Mouse (Mus musculus) midbrain, embryonic 14.5 days (tissue): ENCODE results near the gene 4931428L18Rik. TPM values are rescaled to one million over a fixed set of nuclear protein-coding genes. Genes with fewer than 3 reads are reported as not detected.

Experiments
- ATAC-seq: fragments of 200-750 bp; cut with Nextera tagmentation; 2 replicates; pipeline ENCODE4 v1.8.0; 2017; ENCODE audit warnings: moderate number of reproducible peaks, moderate library complexity; ENCODE audit not compliant: low FRiP score, low TSS enrichment
- DNase-seq: peaks from one replicate; pipeline ENCODE4 v3.0.0-alpha.2; 2015
- H3K27ac ChIP-seq: fragments of 300-500 bp; sonication (generic); replicated peaks from 2 replicates; pipeline ENCODE4 v1.5.1; 2014; ENCODE audit warnings: mild to moderate bottlenecking, low read depth, low read length, moderate library complexity
- H3K27me3 ChIP-seq: fragments of 300-500 bp; sonication (generic); 2 replicates; pipeline ENCODE4 v1.6.1; 2014; ENCODE audit warnings: low read length, control low read depth, mixed read lengths; ENCODE audit not compliant: control insufficient read depth, insufficient read depth
- H3K36me3 ChIP-seq: fragments of 300-500 bp; sonication (generic); 2 replicates; pipeline ENCODE4 v1.6.1; 2014; ENCODE audit warnings: low read length, control low read depth; ENCODE audit not compliant: control insufficient read depth, insufficient read depth
- H3K4me1 ChIP-seq: fragments of 300-500 bp; sonication (generic); 2 replicates; pipeline ENCODE4 v1.6.1; 2014; ENCODE audit warnings: mild to moderate bottlenecking, antibody characterized with exemption, low read length, control low read depth; ENCODE audit not compliant: control insufficient read depth, insufficient read depth
- H3K4me2 ChIP-seq: fragments of 300-500 bp; sonication (generic); 2 replicates; pipeline ENCODE4 v1.6.1; 2014; ENCODE audit warnings: mild to moderate bottlenecking, low read length, moderate library complexity
- H3K4me3 ChIP-seq: fragments of 300-500 bp; sonication (generic); replicated peaks from 2 replicates; pipeline ENCODE4 v1.5.1; 2014; ENCODE audit warnings: low read depth, low read length
- H3K9ac ChIP-seq: fragments of 300-500 bp; sonication (generic); replicated peaks from 2 replicates; pipeline ENCODE4 v1.6.1; 2014; ENCODE audit warnings: mild to moderate bottlenecking, low read length, moderate library complexity
- H3K9me3 ChIP-seq: fragments of 300-500 bp; sonication (generic); 2 replicates; pipeline ENCODE4 v1.6.1; 2016; ENCODE audit warnings: low read length, control low read depth, mixed read lengths; ENCODE audit not compliant: control insufficient read depth
- WGBS: fragments of 180-500 bp; shearing (Covaris S2); extraction: QIAGEN DNeasy Blood & Tissue Kit; methylation state at CpG from one replicate; pipeline ENCODE4 v1.1.7; 2014; 5-methylcytosine and 5-hydroxymethylcytosine counted together
- polyA plus RNA-seq: library from polyadenylated mRNA; unstranded; fragments of >200 nt; fragmentation: Nextera tagmentation; extraction: Ambion mirVana; gene quantifications from 2 replicates; pipeline ENCODE4 v1.2.1, GENCODE M21; 2014

The 4931428L18Rik gene
- polyA plus RNA-seq, 1 experiment from 2014 or later: not detected

GRCm38 (mm10) chr1:31142288-31143094 is 80.0 kb downstream of the 4931428L18Rik start:
- H3K4me3 ChIP-seq: no peak overlapping the region
- WGBS: 67% methylated on average over 8 of the region's 8 CpGs
- DNase-seq: peak; percentile 32

GRCm38 (mm10) chr1:31138387-31138786 is 84.1 kb downstream of the 4931428L18Rik start:
- H3K4me2 ChIP-seq: no peak overlapping the region
- H3K9me3 ChIP-seq: no peaks in the 10 kb centered on the region
- no peaks in the 10 kb centered on the region for H3K27me3 ChIP-seq
- DNase-seq (no peak), ATAC-seq (no peak)
- H3K36me3 ChIP-seq: no peaks in the 10 kb centered on the region
- no peak overlapping the region for H3K27ac ChIP-seq
- 87% methylated on average over 3 of the region's 3 CpGs for WGBS
- H3K4me3 ChIP-seq: no peak overlapping the region
- no peaks in the 10 kb centered on the region for H3K4me1 ChIP-seq
- H3K9ac ChIP-seq: no peak overlapping the region

More at GRCm38 (mm10) chr1:31142288-31143094, 80.0 kb downstream of the 4931428L18Rik start:
- no peaks in the 10 kb centered on the region for H3K36me3 ChIP-seq
- H3K9ac ChIP-seq: no peak overlapping the region
- H3K4me1 ChIP-seq: no peaks in the 10 kb centered on the region
- no peaks in the 10 kb centered on the region for H3K27me3 ChIP-seq
- no peak for ATAC-seq
- H3K4me2 ChIP-seq: no peak overlapping the region
- H3K9me3 ChIP-seq: no peaks in the 10 kb centered on the region
- H3K27ac ChIP-seq: no peak overlapping the region

GRCm38 (mm10) chr1:31113466-31113865 is 109.0 kb downstream of the 4931428L18Rik start:
- Histone ChIP-seq H3K4me2 (no peak overlapping the region), H3K9ac (no peak overlapping the region), H3K36me3 (no peaks in the 10 kb centered on the region), H3K27ac (no peak overlapping the region), H3K9me3 (no peaks in the 10 kb centered on the region), H3K27me3 (no peaks in the 10 kb centered on the region), H3K4me3 (no peak overlapping the region), H3K4me1 (no peaks in the 10 kb centered on the region)
- 72% methylated on average over 4 of the region's 4 CpGs for WGBS
- DNase-seq (no peak), ATAC-seq (no peak)

- Histone ChIP-seq H3K4me3 (no peak overlapping the region), H3K4me1 (no peaks in the 10 kb centered on the region), H3K9ac (no peak overlapping the region), H3K4me2 (no peak overlapping the region), H3K36me3 (no peaks in the 10 kb centered on the region), H3K27ac (no peak overlapping the region), H3K9me3 (no peaks in the 10 kb centered on the region), H3K27me3 (no peaks in the 10 kb centered on the region)
- no peak for ATAC-seq
- DNase-seq: no peak
- WGBS: 90% methylated on average over 3 of the region's 3 CpGs
Observed at GRCm38 (mm10) chr1:31107961-31108360, 114.5 kb downstream of the 4931428L18Rik start.

- ATAC-seq: no peak; the same call in 1 of the 2 replicates
- Histone ChIP-seq H3K27me3 (no peaks in the 10 kb centered on the region), H3K9ac (no peak overlapping the region), H3K9me3 (no peaks in the 10 kb centered on the region), H3K36me3 (no peaks in the 10 kb centered on the region), H3K4me3 (no peak overlapping the region), H3K4me1 (no peaks in the 10 kb centered on the region), H3K4me2 (no peak overlapping the region), H3K27ac (no peak overlapping the region)
- DNase-seq: peak; percentile 43
- WGBS: 75% methylated on average over 12 of the region's 12 CpGs
Observed at GRCm38 (mm10) chr1:31102863-31103657, 119.4 kb downstream of the 4931428L18Rik start.

- Histone ChIP-seq H3K4me1 (no peaks in the 10 kb centered on the region), H3K4me2 (no peak overlapping the region), H3K4me3 (no peak overlapping the region), H3K36me3 (no peaks in the 10 kb centered on the region), H3K9ac (no peak overlapping the region), H3K9me3 (no peaks in the 10 kb centered on the region), H3K27ac (no peak overlapping the region), H3K27me3 (no peaks in the 10 kb centered on the region)
- ATAC-seq (no peak), DNase-seq (no peak)
- 82% methylated on average over 2 of the region's 2 CpGs for WGBS
Observed at GRCm38 (mm10) chr1:31102280-31102679, 120.2 kb downstream of the 4931428L18Rik start.

- WGBS: 85% methylated on average over 3 of the region's 3 CpGs
- no peak overlapping the region for H3K27ac ChIP-seq
- H3K4me3 ChIP-seq: no peak overlapping the region
- DNase-seq: no peak
- no peak overlapping the region for H3K4me2 ChIP-seq
- no peaks in the 10 kb centered on the region for H3K9me3 ChIP-seq
- H3K27me3 ChIP-seq: no peaks in the 10 kb centered on the region
- H3K9ac ChIP-seq: no peak overlapping the region
- no peak for ATAC-seq
- no peaks in the 10 kb centered on the region for H3K36me3 ChIP-seq
- H3K4me1 ChIP-seq: no peaks in the 10 kb centered on the region
Observed at GRCm38 (mm10) chr1:31097208-31097607, 125.3 kb downstream of the 4931428L18Rik start.

- Histone ChIP-seq H3K4me3 (no peak overlapping the region), H3K27me3 (no peaks in the 10 kb centered on the region), H3K4me2 (no peak overlapping the region), H3K4me1 (no peaks in the 10 kb centered on the region), H3K9ac (no peak overlapping the region), H3K27ac (no peak overlapping the region), H3K36me3 (no peaks in the 10 kb centered on the region), H3K9me3 (no peaks in the 10 kb centered on the region)
- ATAC-seq (no peak), DNase-seq (no peak)
- 54% methylated on average over 2 of the region's 2 CpGs for WGBS
Observed at GRCm38 (mm10) chr1:31096466-31096793, 126.1 kb downstream of the 4931428L18Rik start.
